Mouse (Mus musculus) olfactory bulb, adult 2 months (tissue): ENCODE results near the gene Fbxl5.

Source experiments
- CTCF ChIP-seq: fragments of 200-500 bp; IDR thresholded peaks from 2 replicates; pipeline ENCODE4 v1.5.1; 2012; ENCODE audit warnings: low read depth, mild to moderate bottlenecking, low read length, moderate library complexity; ENCODE audit not compliant: insufficient read depth
- POLR2A ChIP-seq: fragments of 200-500 bp; IDR thresholded peaks from 2 replicates; pipeline ENCODE4 v1.6.1; 2012; ENCODE audit warnings: mild to moderate bottlenecking, low read depth, low read length, moderate library complexity; ENCODE audit not compliant: insufficient read depth

DNA sequence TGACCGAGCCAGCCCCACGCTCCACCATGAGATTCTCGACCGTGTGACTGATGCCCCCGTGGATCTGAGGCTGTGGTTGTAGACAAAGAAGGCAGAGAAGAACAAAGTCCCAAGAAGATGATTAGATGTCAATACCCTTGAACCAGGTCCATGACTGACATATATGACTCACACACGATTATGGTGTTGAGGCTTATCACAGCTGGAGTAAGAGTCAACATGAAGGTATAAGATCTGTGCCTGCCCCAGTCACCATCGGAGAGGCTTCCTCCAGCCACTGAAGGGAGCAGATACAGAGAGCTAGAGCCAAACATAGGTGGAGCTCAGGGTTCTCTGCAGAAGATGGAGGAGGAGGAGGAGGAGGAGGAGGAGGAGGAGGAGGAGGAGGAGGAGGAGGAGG is 15.1 kb downstream of the Fbxl5 start:
- no peak for TF ChIP-seq CTCF
- no peak for TF ChIP-seq POLR2A
